Mouse (Mus musculus) large intestine, adult 2 months (tissue): ENCODE data around the gene Rsph3b. TPM values are rescaled to one million over a fixed set of nuclear protein-coding genes. Genes with fewer than 3 reads are reported as not detected.
A peak's percentile ranks its signal among the peaks of the same experiment; 100 is the strongest.
"Not testable (repeated sequence)": the region's sequence is repeated elsewhere in the genome, so short reads cannot be mapped to it uniquely, and the experiment has no call there.

ENCODE experiments used
- DNase-seq: peaks from one replicate; pipeline ENCODE4 v3.0.0-alpha.2; 2012; ENCODE audit warnings: low read depth, low spot score
- WGBS: fragments of 180-500 bp; shearing (Covaris S2); methylation state at CpG from one replicate; pipeline ENCODE4 v1.1.7; 2018; 5-methylcytosine and 5-hydroxymethylcytosine counted together
- polyA plus RNA-seq: library from polyadenylated mRNA; depleted of rRNA; stranded (reverse); fragments of >200 nt; gene quantifications from 2 replicates; pipeline ENCODE4 v1.2.3, GENCODE M21; 2012

The Rsph3b gene
- polyA plus RNA-seq, 1 experiment, result 18.0 TPM

DNA sequence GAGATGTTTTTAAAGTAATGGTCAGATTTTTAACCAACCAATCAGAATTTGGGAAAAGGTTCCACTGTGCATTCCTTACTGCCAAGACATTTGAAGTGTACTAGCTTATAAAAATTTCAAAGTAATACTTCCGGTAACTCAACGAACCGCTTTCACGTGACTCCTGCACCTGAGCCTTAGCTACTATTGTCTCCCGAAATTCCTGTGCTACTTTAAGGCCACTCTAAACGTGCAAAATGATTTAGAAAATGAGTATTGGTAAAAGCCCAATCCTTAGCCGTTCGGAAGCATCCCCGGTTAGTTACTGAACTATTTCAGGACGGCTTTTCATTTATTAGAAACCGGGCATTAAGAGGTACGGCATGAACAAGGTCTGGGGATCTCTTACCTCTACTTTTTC is 11.9 kb upstream of the Rsph3b start:
- DNase-seq, result not testable (repeated sequence)

DNA sequence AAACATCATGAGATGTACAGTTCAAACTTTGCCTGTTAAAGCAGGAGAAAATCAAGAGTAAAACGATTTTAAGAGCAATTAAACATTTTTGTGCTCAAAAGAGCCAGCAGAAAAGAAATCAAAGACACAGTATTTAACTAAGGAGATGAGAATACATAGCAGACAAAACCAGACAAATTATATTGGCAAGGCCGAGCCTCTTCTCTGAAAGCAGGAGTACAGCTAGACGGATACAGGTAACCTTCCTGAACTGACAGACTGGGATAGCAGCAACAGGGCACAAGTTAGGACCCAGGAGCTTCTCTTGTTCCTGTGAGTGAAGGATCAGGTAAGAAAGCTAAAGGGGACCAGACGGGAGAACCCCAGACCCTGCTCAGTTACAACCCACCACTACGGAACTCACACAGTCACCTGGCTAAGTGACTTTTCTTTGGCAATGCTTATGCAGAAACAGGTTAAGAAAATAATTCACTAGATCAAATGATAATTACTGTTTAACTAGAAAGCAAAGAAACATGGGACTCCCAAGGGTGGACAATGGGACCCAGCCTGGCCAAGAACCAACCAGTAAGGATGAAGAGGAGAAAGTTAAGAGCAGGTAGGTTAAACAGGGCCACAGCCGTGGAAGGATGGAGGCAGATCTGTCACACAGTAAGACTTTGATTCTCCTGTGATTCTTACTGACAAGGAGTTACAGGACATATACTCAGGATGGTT is 11.2 kb upstream of the Rsph3b start:
- 28% methylated on average over 5 of the region's 6 CpGs for WGBS
- DNase-seq, result not testable (repeated sequence)

More for the DNA sequence above, 11.9 kb upstream of the Rsph3b start:
- WGBS, result under 1% methylated on average over 12 of the region's 12 CpGs

GRCm38 (mm10) chr17:6958881-6959280 is 10.4 kb upstream of the Rsph3b start:
- 65% methylated on average over 7 of the region's 8 CpGs for WGBS
- DNase-seq, result not testable (repeated sequence)

DNA sequence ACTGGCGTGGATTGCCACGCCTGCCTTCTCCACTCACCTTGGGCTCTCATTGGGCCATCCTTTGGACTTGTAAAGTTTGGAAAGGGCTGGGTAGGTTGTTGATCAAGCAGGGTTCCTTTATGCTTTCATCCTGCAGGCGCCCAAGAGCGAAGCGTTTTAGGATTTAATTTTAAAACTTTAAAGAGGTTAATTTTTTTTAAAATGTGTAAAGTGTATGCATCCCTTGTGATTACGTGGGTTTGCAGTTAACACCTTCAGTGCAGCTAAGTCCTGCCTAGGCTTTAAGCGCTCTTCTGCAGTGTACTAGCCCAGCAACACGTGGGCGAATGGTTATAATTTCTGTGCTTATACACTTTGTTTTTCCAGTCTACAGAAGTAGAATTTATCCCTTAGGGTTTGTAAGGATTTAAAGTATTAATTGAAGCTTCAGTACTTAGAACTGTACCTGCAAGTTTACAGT is 317 bp upstream of the Rsph3b start:
- 2% methylated on average over 9 of the region's 9 CpGs for whole genome bisulfite sequencing
- peak; percentile 46 for DNase-seq

GRCm38 (mm10) chr17:6947637-6947983 is 872 bp downstream of the Rsph3b start:
- 0% methylated on average over 1 of the region's 8 CpGs for WGBS
- DNase-seq, result not testable (repeated sequence)

- DNase-seq, result not testable (repeated sequence)
- no CpG with 5 or more reads among the region's 4 CpGs for whole genome bisulfite sequencing
Observed at GRCm38 (mm10) chr17:6942560-6942959, 5.9 kb downstream of the Rsph3b start.

GRCm38 (mm10) chr17:6931625-6932024 is 16.9 kb downstream of the Rsph3b start:
- 56% methylated on average over 7 of the region's 7 CpGs for WGBS
- DNase-seq, result not testable (repeated sequence)

DNA sequence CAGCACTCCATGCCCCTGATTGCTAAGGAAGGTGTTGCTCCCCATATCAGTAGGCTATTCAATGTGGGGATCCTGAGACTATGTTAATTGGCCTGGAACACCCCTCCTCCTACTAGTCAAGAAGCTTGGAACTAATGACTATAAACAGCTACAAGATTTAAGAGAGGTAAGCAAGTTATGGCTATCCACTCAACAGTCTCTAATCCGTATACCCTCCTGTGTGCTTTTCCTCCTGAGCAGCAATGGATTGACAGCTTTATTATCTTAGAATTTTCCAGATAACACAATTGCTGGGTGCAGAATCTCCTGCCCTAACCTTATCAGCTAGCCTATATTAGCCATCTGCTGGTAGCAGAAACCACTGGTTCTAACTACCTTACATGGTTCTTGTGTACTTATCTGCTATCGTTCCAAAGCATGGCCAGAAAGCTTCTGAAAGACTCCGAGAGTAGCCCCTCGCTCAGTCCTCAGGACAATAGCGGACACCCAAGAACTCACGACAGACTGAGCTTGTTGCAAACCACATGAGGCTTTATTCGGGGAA is 28.1 kb downstream of the Rsph3b start:
- not testable (repeated sequence) for DNase-seq
- WGBS, result 91% methylated on average over 7 of the region's 7 CpGs

- DNase-seq, result not testable (repeated sequence)
- WGBS, result 98% methylated on average over 3 of the region's 3 CpGs
Observed at GRCm38 (mm10) chr17:6919388-6919787, 29.1 kb downstream of the Rsph3b start.

DNA sequence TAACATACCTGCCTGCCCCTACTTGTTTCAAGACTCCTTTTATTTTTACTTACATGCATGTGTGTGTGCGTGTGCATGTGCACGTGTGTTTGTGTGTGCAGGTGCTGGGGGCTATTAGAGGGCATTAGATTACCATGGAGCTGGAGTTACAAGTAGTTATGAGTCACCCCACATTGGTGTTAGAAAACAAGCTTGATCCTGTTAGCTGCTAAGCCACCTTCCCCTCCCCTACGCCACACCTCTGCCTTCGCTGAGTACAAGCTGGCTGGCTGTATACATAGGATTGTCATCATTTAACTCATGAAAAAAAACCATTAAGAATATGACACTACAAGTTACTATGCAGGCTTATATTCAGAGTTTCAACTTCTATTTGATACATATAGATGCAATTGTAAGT is 33.2 kb downstream of the Rsph3b start:
- DNase-seq, result not testable (repeated sequence)
- WGBS, result 67% methylated on average over 4 of the region's 4 CpGs

DNA sequence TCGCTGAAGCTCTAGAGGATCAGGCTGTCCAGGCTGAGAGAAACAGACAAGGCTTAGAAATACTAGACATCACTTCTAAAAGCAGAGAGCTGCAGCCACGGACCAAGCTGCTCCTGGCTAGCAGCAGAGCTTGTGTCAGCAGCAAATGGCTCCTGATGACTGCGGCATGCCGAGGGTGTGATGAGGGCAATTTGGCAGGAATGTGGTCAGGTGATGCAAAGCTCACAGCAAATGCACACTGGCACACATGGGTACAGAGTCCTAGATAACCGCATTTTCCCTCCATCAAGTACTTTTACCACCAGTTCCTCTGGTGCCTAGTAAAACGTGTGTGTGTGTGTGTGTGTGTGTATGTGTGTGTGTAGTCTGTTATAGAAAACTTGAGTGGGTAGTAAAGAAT is 34.4 kb downstream of the Rsph3b start:
- not testable (repeated sequence) for DNase-seq
- 20% methylated on average over 2 of the region's 6 CpGs for WGBS

- WGBS, result 81% methylated on average over 1 of the region's 2 CpGs
- DNase-seq, result not testable (repeated sequence)
Observed at GRCm38 (mm10) chr17:6900361-6900760, 48.1 kb downstream of the Rsph3b start.

GRCm38 (mm10) chr17:6897996-6898562 is 50.4 kb downstream of the Rsph3b start:
- not testable (repeated sequence) for DNase-seq
- WGBS, result 51% methylated on average over 7 of the region's 7 CpGs

DNA sequence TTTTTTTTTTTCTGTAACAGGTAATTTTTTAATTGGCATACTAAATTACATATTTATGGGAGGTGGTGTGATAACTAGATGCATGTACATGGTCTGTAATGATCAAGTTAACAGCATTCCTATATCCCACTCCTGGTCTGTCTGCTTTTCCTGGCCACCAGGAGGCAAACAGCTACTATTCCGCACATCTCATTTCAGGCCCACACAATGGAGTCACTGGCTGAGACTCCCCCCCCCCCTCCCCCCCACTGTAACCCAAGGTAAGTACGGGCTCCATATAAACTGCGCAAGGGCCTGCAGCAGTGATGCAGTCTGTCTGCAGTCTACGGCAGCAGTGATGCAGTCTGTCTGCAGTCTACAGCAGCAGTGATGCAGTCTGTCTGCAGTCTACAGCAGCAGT is 51.7 kb downstream of the Rsph3b start:
- no peak for DNase-seq
- WGBS, result 82% methylated on average over 4 of the region's 4 CpGs

DNA sequence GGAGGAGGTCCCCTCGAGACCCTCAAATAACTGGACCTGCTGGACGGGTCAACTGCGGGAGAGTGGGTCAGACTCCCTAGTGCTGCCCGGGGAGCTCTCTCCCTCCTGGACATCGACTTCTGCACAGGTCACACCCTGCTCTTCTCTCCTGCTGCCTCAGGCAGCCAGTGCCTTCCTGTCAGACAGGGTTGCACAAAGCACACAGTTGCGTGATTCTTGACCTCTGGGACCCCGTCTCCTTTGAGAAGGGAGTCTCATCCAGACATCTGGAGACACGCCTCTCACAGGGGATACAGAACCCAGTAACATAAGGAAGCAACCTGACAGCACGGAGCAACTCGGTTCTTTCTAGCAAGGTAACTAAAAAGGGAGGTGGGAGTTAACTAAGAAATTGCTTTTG is 55.1 kb downstream of the Rsph3b start:
- 79% methylated on average over 10 of the region's 10 CpGs for WGBS

DNA sequence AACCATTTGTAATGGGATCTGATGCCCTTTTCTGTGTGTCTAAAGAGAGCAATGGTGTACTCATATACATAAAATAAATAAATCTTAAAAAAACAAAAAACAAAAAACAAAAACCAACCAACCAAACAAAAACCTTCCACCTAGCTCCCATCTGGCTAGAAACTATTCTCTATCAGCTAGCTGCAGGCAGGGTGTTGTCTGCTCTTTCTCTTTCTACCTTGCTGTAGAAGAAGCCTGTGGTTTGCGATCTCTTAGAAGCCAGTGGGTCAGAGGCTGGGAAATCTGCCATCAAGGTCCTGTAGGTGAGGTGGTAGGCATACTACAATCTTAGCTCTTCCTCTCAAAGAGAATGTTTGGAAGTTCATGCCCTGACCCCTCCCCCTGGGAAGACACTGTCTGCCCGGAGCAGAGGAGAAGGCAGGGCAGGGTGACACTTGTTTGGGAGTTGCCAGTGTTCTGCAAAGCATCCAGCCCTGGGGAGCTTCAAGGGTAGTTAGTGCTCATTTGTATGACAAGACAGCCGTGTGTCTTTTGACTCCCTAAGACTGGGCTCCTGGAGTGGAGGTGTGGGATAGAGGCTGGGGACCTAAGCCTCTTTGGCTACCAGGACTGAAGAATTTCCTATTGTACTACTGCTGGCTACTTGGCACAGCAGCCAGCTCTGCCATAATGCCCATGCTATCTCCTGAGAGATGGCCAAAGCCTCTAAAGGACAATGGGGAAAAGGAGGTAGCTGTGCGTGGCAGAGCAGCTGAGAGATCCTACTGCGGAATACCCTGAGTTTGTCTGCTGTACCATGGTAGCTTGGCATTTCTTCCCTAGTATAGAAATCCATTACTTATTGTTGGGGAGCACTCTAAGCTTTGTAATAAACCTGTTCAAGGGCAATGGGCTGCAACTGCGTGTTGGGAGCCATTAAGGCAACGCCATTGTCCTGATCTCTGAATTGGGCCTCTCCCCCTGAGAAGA is 56.2 kb downstream of the Rsph3b start:
- no peak for DNase-seq
- 80% methylated on average over 7 of the region's 7 CpGs for WGBS

More for the DNA sequence above, 55.1 kb downstream of the Rsph3b start:
- no peak for DNase-seq

- DNase-seq, result no peak
Observed at GRCm38 (mm10) chr17:6886445-6886844, 62.0 kb downstream of the Rsph3b start.

GRCm38 (mm10) chr17:6884531-6884930 is 64.0 kb downstream of the Rsph3b start:
- 96% methylated on average over 1 of the region's 1 CpGs for WGBS
- DNase-seq, result no peak

More at GRCm38 (mm10) chr17:6886445-6886844, 62.0 kb downstream of the Rsph3b start:
- 82% methylated on average over 1 of the region's 1 CpGs for WGBS

- 56% methylated on average over 6 of the region's 6 CpGs for WGBS
- DNase-seq, result no peak
Observed at GRCm38 (mm10) chr17:6881306-6881705, 67.2 kb downstream of the Rsph3b start.

- DNase-seq, result no peak
- 90% methylated on average over 2 of the region's 2 CpGs for WGBS
Observed at GRCm38 (mm10) chr17:6871421-6871820, 77.1 kb downstream of the Rsph3b start.
